Mouse (Mus musculus) duodenum, adult 2 months (tissue): ENCODE results near the gene Foxg1. TPM values are rescaled to one million over a fixed set of nuclear protein-coding genes. Genes with fewer than 3 reads are reported as not detected.

Source experiments
- polyA plus RNA-seq: library from polyadenylated mRNA; depleted of rRNA; stranded (reverse); fragments of >200 nt; gene quantifications from 2 replicates; pipeline ENCODE4 v1.2.3, GENCODE M21; 2012; ENCODE audit warnings: low replicate concordance; rRNA removed

Gene Foxg1
- not detected in 2 replicates for polyA plus RNA-seq

GRCm38 (mm10) chr12:49382565-49383520, at the start of gene Foxg1:
Foxg1 (plus strand) TSS chr12:49382660.

GRCm38 (mm10) chr12:49384876-49385630, 2.6 kb downstream of the Foxg1 start, which contains the start of gene Gm43517:
Gm43517 (plus strand) TSS chr12:49385174.

Other genes with a start within 250 kb of the Foxg1 start
- gene Gm43517, start 2.5 kb downstream of the Foxg1 start, polyA plus RNA-seq, result 0.02 TPM in 1 of 2 replicates, not detected in the other